Mouse (Mus musculus): ENCODE data around the gene Gm28557.

DNA sequence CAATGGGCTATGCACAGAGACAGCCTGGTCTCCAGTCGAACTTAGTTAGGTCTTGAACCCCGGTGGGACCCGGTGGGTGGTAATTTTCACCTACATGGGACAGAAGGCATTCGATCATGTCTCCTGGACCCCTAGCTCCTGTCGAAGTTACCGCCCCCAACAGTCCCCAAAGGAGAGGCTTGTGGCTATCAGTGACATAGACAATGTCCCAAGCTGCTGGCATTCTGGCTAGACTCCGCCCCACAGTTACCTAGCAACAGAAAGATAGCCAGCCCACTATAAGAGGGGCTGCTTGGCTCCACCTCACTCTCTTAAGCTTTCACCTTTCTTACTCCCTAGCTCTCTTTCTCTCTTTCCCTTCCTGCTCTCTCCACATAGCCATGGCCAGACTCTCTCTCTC is 46.0 kb downstream of the Gm28557 start:
- TF ChIP-seq GATA1 (IDR thresholded peaks at IDR 0.05; ENCODE audit: borderline replicate concordance, low read length) (no peak), FLI1 (IDR thresholded peaks at IDR 0.05; ENCODE audit: low read length) (no peak)
